Comparison of ENCODE assay signal across 28 mouse cellular contexts in genomic region chr6:31227406-31227805, GRCm38 (mm10).
A peak's percentile ranks its signal among the peaks of the same experiment; 100 is the strongest.
DNase-seq lines count a peak whose midpoint lies in the region; ATAC-seq and TF ChIP-seq lines count a peak whose summit lies in the region.
"Had no signal": no experiment of that assay in that cellular context is flagged by ENCODE, and none has a peak within 500 bp of the region (broad histone marks: within the 10 kb centered on the region; RNA-seq: fewer than 3 reads in every experiment).

No protein-coding gene starts in this region.

- H3K4me3 ChIP-seq in gastrocnemius, adult 2 months = no peak overlapping the region
- H3K4me3 ChIP-seq in hindbrain, embryonic 12.5 days = no peak overlapping the region
- H3K4me3 ChIP-seq in thymus, adult 2 months (ENCODE audit: control insufficient read depth, insufficient read depth, low read length) = no peak overlapping the region
- H3K4me3 ChIP-seq: embryonic facial prominence, embryonic 13.5 days; embryonic facial prominence, embryonic 15.5 days; erythroblast, embryonic 14.5 days; forebrain, embryonic 10.5 days; forebrain, embryonic 12.5 days had no signal

- intact Hi-C loops in gastrocnemius, adult 2 months (cut with DNase I) = no loop called here

- no peak for ATAC-seq in hindbrain, embryonic 12.5 days (ENCODE audit: low FRiP score)
- ATAC-seq: activated CD4-positive, CD25-positive, alpha-beta regulatory T cell, adult 4 months; CD4-positive, CD25-positive, alpha-beta regulatory T cell, adult 4 months; forebrain, embryonic 14.5 days; forebrain, embryonic 16.5 days; Patski had no signal

- H3K27me3 ChIP-seq in hindbrain, embryonic 12.5 days = 0 out of 2 replicates have a peak, but pooled peaks cover 10% of the 10 kb centered on the region
- H3K27me3 ChIP-seq in thymus, adult 2 months (ENCODE audit: control insufficient read depth, insufficient read depth, low read length) = no peaks in the 10 kb centered on the region
- H3K27me3 ChIP-seq: CH12.LX, Patski had no signal

- 34% methylated on average over 5 of the region's 5 CpGs for WGBS in hindbrain, embryonic 12.5 days
- WGBS in thymus, adult 2 months = 95% methylated on average over 5 of the region's 5 CpGs

- no peak overlapping the region for H3K4me2 ChIP-seq in hindbrain, embryonic 12.5 days (replicated peaks)
- H3K4me2 ChIP-seq: embryonic facial prominence, embryonic 13.5 days; embryonic facial prominence, embryonic 15.5 days; forebrain, embryonic 12.5 days had no signal

- no peak for TF ChIP-seq POLR2A in thymus, adult 2 months (IDR thresholded peaks at IDR 0.05; ENCODE audit: control insufficient read depth, extremely low read depth, insufficient read depth, low read length, poor library complexity)

- no peaks in the 10 kb centered on the region for H3K9me3 ChIP-seq in hindbrain, embryonic 12.5 days (replicated peaks)
- H3K9me3 ChIP-seq: embryonic facial prominence, embryonic 13.5 days; embryonic facial prominence, embryonic 15.5 days; forebrain, embryonic 10.5 days; forebrain, embryonic 12.5 days; G1E had no signal

- no peaks in the 10 kb centered on the region for H3K36me3 ChIP-seq in hindbrain, embryonic 12.5 days
- no peaks in the 10 kb centered on the region for H3K36me3 ChIP-seq in thymus, adult 2 months (ENCODE audit: control insufficient read depth, insufficient read depth, low read length)
- H3K36me3 ChIP-seq: embryonic facial prominence, embryonic 13.5 days; embryonic facial prominence, embryonic 15.5 days; forebrain, embryonic 10.5 days; forebrain, embryonic 12.5 days; G1E had no signal

- H3K4me1 ChIP-seq in hindbrain, embryonic 12.5 days = no peaks in the 10 kb centered on the region
- H3K4me1 ChIP-seq in thymus, adult 2 months (replicated peaks; ENCODE audit: control insufficient read depth, insufficient read depth, low read length) = no peaks in the 10 kb centered on the region
- H3K4me1 ChIP-seq: embryonic facial prominence, embryonic 13.5 days; embryonic facial prominence, embryonic 15.5 days; forebrain, embryonic 12.5 days had no signal

- DNase-seq in gastrocnemius, adult 2 months = no peak
- no peak for DNase-seq in gastrocnemius, adult 8-10 months (ENCODE audit: low spot score in 2 of 2)
- DNase-seq in R1 (ENCODE audit: low read depth, low spot score) = peak; percentile 84
- no peak for DNase-seq in thymus, adult 2 months
- DNase-seq: adrenal gland, adult 2 months; adrenal gland, postnatal 10 days; adrenal gland, postnatal 25 days; B cell, adult 2 months; cerebellum, adult 11 months; cerebellum, adult 18-20 months; cerebellum, adult 8-10 months; cerebellum, adult 9-11 months; cerebellum, postnatal 14 days; cerebellum, postnatal 36 days; embryo, embryonic 11 days had no signal

- TF ChIP-seq CTCF in gastrocnemius, adult 2 months (IDR thresholded peaks at IDR 0.05) = no peak
- TF ChIP-seq CTCF in thymus, adult 2 months (IDR thresholded peaks at IDR 0.05; ENCODE audit: borderline replicate concordance, control insufficient read depth, extremely low read depth, insufficient read depth, low read length, poor library complexity) = no peak

- peak overlapping the region; percentile 46; the same call in 1 of the 2 replicates for H3K27ac ChIP-seq in gastrocnemius, adult 2 months
- H3K27ac ChIP-seq in hindbrain, embryonic 12.5 days = no peak overlapping the region
- H3K27ac ChIP-seq in thymus, adult 2 months (ENCODE audit: control insufficient read depth, insufficient read depth, low read length) = no peak overlapping the region
- H3K27ac ChIP-seq: embryonic facial prominence, embryonic 13.5 days; embryonic facial prominence, embryonic 15.5 days; forebrain, embryonic 10.5 days; forebrain, embryonic 12.5 days had no signal

- no peak overlapping the region for H3K9ac ChIP-seq in hindbrain, embryonic 12.5 days
- H3K9ac ChIP-seq: embryonic facial prominence, embryonic 13.5 days; embryonic facial prominence, embryonic 15.5 days; forebrain, embryonic 12.5 days had no signal
